In genomic region chr8:70891356-70891755, GRCm38 (mm10) we compare ENCODE assay signal across 9 mouse cellular contexts. TPM values are rescaled to one million over a fixed set of nuclear protein-coding genes. Genes with fewer than 3 reads are reported as not detected.
A peak's percentile ranks its signal among the peaks of the same experiment; 100 is the strongest.
DNase-seq lines count a peak whose midpoint lies in the region; ATAC-seq lines count a peak whose summit lies in the region.
"Had no signal": no experiment of that assay in that cellular context is flagged by ENCODE, and none has a peak within 500 bp of the region (broad histone marks: within the 10 kb centered on the region; RNA-seq: fewer than 3 reads in every experiment).

No protein-coding gene starts in this region.

- no peak overlapping the region for H3K27ac ChIP-seq in hindbrain, embryonic 13.5 days
- H3K27ac ChIP-seq: neural tube, embryonic 13.5 days had no signal

- peaks cover 25% of the 10 kb centered on the region for H3K4me1 ChIP-seq in hindbrain, embryonic 13.5 days (replicated peaks)

- no peaks in the 10 kb centered on the region for H3K9me3 ChIP-seq in hindbrain, embryonic 13.5 days
- H3K9me3 ChIP-seq: neural tube, embryonic 13.5 days had no signal

- ATAC-seq in hindbrain, embryonic 13.5 days (ENCODE audit: low FRiP score), result no peak

- peak; percentile 56 for DNase-seq in thymus, postnatal 4 days
- no peak for DNase-seq in thymus, postnatal 14 days
- DNase-seq in kidney, adult 8-10 months, result peak; percentile 69 to 76
- DNase-seq in lung, adult 18-20 months, result peak; percentile 85 to 92
- peak; percentile 54 for DNase-seq in testis, postnatal 14 days (ENCODE audit: low spot score)
- DNase-seq in right cerebral cortex, postnatal 10 days (ENCODE audit: low spot score in 2 of 2), result no peak
- no peak for DNase-seq in left cerebral cortex, postnatal 36 days (ENCODE audit: low spot score in 2 of 2)

- WGBS in hindbrain, embryonic 13.5 days, result 9% methylated on average over 21 of the region's 21 CpGs

- intact Hi-C loops in left cerebral cortex, postnatal 36 days (cut with DNase I), result loop anchor here (10.0 kb wide), 1 partner anchor 313 kb away; no protein-coding TSS in a partner anchor

- no peak overlapping the region for H3K4me2 ChIP-seq in hindbrain, embryonic 13.5 days

- H3K36me3 ChIP-seq in hindbrain, embryonic 13.5 days, result peaks cover 37% of the 10 kb centered on the region

- peaks cover 73% of the 10 kb centered on the region for H3K27me3 ChIP-seq in hindbrain, embryonic 13.5 days

- no peak overlapping the region for H3K4me3 ChIP-seq in hindbrain, embryonic 13.5 days

- no peak overlapping the region for H3K9ac ChIP-seq in hindbrain, embryonic 13.5 days

RNA-seq across cellular contexts. Expression of gene Slc5a5, which starts 1.2 kb away (rescaled TPM):
- polyA plus RNA-seq in hindbrain, embryonic 13.5 days (2015; fragmentation: Nextera tagmentation; extraction: Ambion mirVana), result 0.61 and 0.95 TPM in 2 replicates
- 10 to 100 TPM in 1 of 2 experiments, 1 to 10 TPM in 1; 8.9 to 12.1 TPM for total RNA-seq in left cerebral cortex, postnatal 36 days (2021)

RNA-seq across cellular contexts. Expression of gene Rpl18a, which starts 5.9 kb away (rescaled TPM):
- polyA plus RNA-seq in hindbrain, embryonic 13.5 days (2015; fragmentation: Nextera tagmentation; extraction: Ambion mirVana), result 2,665 and 2,711 TPM in 2 replicates
- total RNA-seq in left cerebral cortex, postnatal 36 days (2021), result 100 to 1,000 TPM; 558 to 677 TPM

RNA-seq across cellular contexts. Expression of gene Map1s, which starts 14.4 kb away (rescaled TPM):
- polyA plus RNA-seq in hindbrain, embryonic 13.5 days (2015; fragmentation: Nextera tagmentation; extraction: Ambion mirVana), result 55.6 and 61.9 TPM in 2 replicates
- total RNA-seq in left cerebral cortex, postnatal 36 days (2021), result 10 to 100 TPM; 78.7 to 82.1 TPM

RNA-seq across cellular contexts. Expression of gene Ccdc124, which starts 17.6 kb away (rescaled TPM):
- polyA plus RNA-seq in hindbrain, embryonic 13.5 days (2015; fragmentation: Nextera tagmentation; extraction: Ambion mirVana), result 157 and 162 TPM in 2 replicates
- 100 to 1,000 TPM in 1 of 2 experiments, 10 to 100 TPM in 1; 88.6 to 108 TPM for total RNA-seq in left cerebral cortex, postnatal 36 days (2021)

RNA-seq across cellular contexts. Expression of gene Kcnn1, which starts 28.3 kb away (rescaled TPM):
- 13.3 and 17.7 TPM in 2 replicates for polyA plus RNA-seq in hindbrain, embryonic 13.5 days (2015; fragmentation: Nextera tagmentation; extraction: Ambion mirVana)
- total RNA-seq in left cerebral cortex, postnatal 36 days (2021), result 10 to 100 TPM; 18.3 to 27.0 TPM

Comparison
In these comparisons a context has a peak if more than half of its experiments do, and no peak if none do; other contexts are left out.
1. DNase-seq: peak in thymus, postnatal 4 days (single experiment), kidney, adult 8-10 months (2 of 2), lung, adult 18-20 months (2 of 2) and testis, postnatal 14 days (single experiment); none in thymus, postnatal 14 days (single experiment), right cerebral cortex, postnatal 10 days (0 of 2) and left cerebral cortex, postnatal 36 days (0 of 2).